Mouse (Mus musculus) neutrophil, adult 5-6 weeks (primary cell): ENCODE results near the gene Actr6. TPM values are rescaled to one million over a fixed set of nuclear protein-coding genes. Genes with fewer than 3 reads are reported as not detected.
"Not testable (repeated sequence)": the region's sequence is repeated elsewhere in the genome, so short reads cannot be mapped to it uniquely, and the experiment has no call there.

Source experiments
- ATAC-seq: fragments of 151-379, 151-347 bp; 2 replicates; pipeline ENCODE4 v1.8.0; 2017; ENCODE audit warnings: mild to moderate bottlenecking, moderate TSS enrichment; ENCODE audit not compliant: insufficient number of reproducible peaks, poor library complexity, low FRiP score, severe bottlenecking; ENCODE audit errors: extremely low read depth
- total RNA-seq: library from RNA; stranded (forward); fragments of 200-1000 nt; gene quantifications from 2 replicates; pipeline ENCODE4 v1.2.3, GENCODE M21; 2017

The Actr6 gene
- total RNA-seq, 1 experiment from 2014 or later = 15.4 TPM

GRCm38 (mm10) chr10:89740995-89741394, 8.9 kb upstream of the Actr6 start:
- peak; percentile 35; the same call in 1 of the 2 replicates for ATAC-seq

- ATAC-seq = no peak
Measured at GRCm38 (mm10) chr10:89739703-89740102, 7.6 kb upstream of the Actr6 start.

GRCm38 (mm10) chr10:89738395-89738794, 6.3 kb upstream of the Actr6 start:
- no peak for ATAC-seq

GRCm38 (mm10) chr10:89737887-89738286, 5.8 kb upstream of the Actr6 start:
- ATAC-seq = no peak

GRCm38 (mm10) chr10:89737092-89737491, 5.0 kb upstream of the Actr6 start:
- ATAC-seq = no peak

GRCm38 (mm10) chr10:89731341-89731740, 754 bp downstream of the Actr6 start:
- ATAC-seq = no peak

- no peak for ATAC-seq
Measured at GRCm38 (mm10) chr10:89730386-89730785, 1.7 kb downstream of the Actr6 start.

- ATAC-seq = peak; percentile 26; the same call in 1 of the 2 replicates
Measured at GRCm38 (mm10) chr10:89722247-89723195, 9.6 kb downstream of the Actr6 start.

- no peak for ATAC-seq
Measured at GRCm38 (mm10) chr10:89720796-89721195, 11.3 kb downstream of the Actr6 start.

GRCm38 (mm10) chr10:89720252-89720651, 11.8 kb downstream of the Actr6 start:
- no peak for ATAC-seq

- ATAC-seq = no peak
Measured at GRCm38 (mm10) chr10:89714910-89715309, 17.2 kb downstream of the Actr6 start.

- no peak for ATAC-seq
Measured at GRCm38 (mm10) chr10:89708720-89709119, 23.4 kb downstream of the Actr6 start.

GRCm38 (mm10) chr10:89707397-89707796, 24.7 kb downstream of the Actr6 start:
- no peak for ATAC-seq

- no peak for ATAC-seq
Measured at GRCm38 (mm10) chr10:89703042-89703441, 29.1 kb downstream of the Actr6 start.

- ATAC-seq = no peak
Measured at GRCm38 (mm10) chr10:89697956-89698355, 34.1 kb downstream of the Actr6 start.

- not testable (repeated sequence) for ATAC-seq
Measured at GRCm38 (mm10) chr10:89696270-89696669, 35.8 kb downstream of the Actr6 start.

GRCm38 (mm10) chr10:89695194-89695911, 36.7 kb downstream of the Actr6 start:
- ATAC-seq = no peak

- no peak for ATAC-seq
Measured at GRCm38 (mm10) chr10:89690021-89690420, 42.1 kb downstream of the Actr6 start.

- no peak for ATAC-seq
Measured at GRCm38 (mm10) chr10:89687455-89687854, 44.6 kb downstream of the Actr6 start.
